Mouse (Mus musculus) stomach, postnatal 0 days (tissue): ENCODE measurements around the gene Ntng2.

Source experiments
- CTCF ChIP-seq: IDR thresholded peaks from 2 replicates; pipeline ENCODE4 v1.5.1; 2016; ENCODE audit warnings: antibody characterized with exemption, low read depth, mild to moderate bottlenecking, moderate library complexity
- EP300 ChIP-seq: optimal IDR thresholded peaks from 2 replicates; pipeline ENCODE3; 2016; ENCODE audit warnings: antibody characterized with exemption

- TF ChIP-seq CTCF (peak; percentile 46), EP300 (no peak)
Measured at GRCm38 (mm10) chr2:29252059-29252598, 676 bp downstream of the Ntng2 start.
